Mouse (Mus musculus) heart, postnatal 0 days (tissue): ENCODE results near the gene Kcnc3.

Experiments used
- CTCF ChIP-seq: IDR thresholded peaks from 2 replicates; pipeline ENCODE4 v1.5.1; 2016; ENCODE audit warnings: antibody characterized with exemption, control low read depth, low read depth
- EP300 ChIP-seq: IDR thresholded peaks from 2 replicates; pipeline ENCODE4 v1.6.1; 2016; ENCODE audit warnings: antibody characterized with exemption, low read depth

DNA sequence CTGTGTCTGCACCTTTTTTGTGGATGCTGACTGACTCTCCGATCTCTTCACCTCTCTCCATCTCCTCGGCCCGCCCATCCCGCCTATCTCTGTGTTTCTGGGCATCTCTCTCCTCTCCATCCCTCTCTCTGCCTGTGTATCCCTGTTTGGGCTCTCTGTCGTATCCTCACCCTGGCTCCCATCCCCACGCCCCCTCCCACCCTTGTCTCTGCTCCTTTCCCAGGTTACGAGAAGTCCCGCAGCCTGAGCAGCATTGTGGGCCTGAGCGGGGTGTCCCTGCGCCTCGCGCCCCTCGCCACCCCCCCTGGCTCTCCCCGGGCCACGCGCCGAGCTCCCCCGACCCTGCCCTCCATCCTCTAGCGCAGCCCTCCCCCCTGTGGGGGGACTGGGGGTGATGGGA lies 11.2 kb downstream of the Kcnc3 start:
- TF ChIP-seq CTCF (no peak), EP300 (no peak)
